Mouse (Mus musculus): ENCODE measurements around the gene Cxcl5.

GRCm38 (mm10) chr5:90783697-90784096 lies 24.5 kb downstream of the Cxcl5 start:
- TF ChIP-seq CTCF (IDR thresholded peaks at IDR 0.05; ENCODE audit: low read depth), result no peak
- TF ChIP-seq EP300 (IDR thresholded peaks at IDR 0.05; ENCODE audit: low read depth), result no peak
